Mouse (Mus musculus) kidney, embryonic 15.5 days (tissue): ENCODE results near the gene Ube2b. TPM values are rescaled to one million over a fixed set of nuclear protein-coding genes. Genes with fewer than 3 reads are reported as not detected.

Experiments used
- ATAC-seq: fragments of 200-750 bp; cut with Nextera tagmentation; replicated peaks from 2 replicates; pipeline ENCODE4 v1.8.0; 2017; ENCODE audit warnings: moderate TSS enrichment; ENCODE audit not compliant: low FRiP score
- H3K27ac ChIP-seq: fragments of 300-500 bp; sonication (generic); 2 replicates; pipeline ENCODE4 v1.5.1; 2015; ENCODE audit warnings: mild to moderate bottlenecking, inconsistent platforms
- H3K27me3 ChIP-seq: fragments of 300-500 bp; sonication (generic); 2 replicates; pipeline ENCODE4 v1.6.1; 2015; ENCODE audit warnings: inconsistent platforms
- H3K36me3 ChIP-seq: fragments of 300-500 bp; sonication (generic); 2 replicates; pipeline ENCODE4 v1.6.1; 2015; ENCODE audit warnings: inconsistent platforms
- H3K4me1 ChIP-seq: fragments of 300-500 bp; sonication (generic); 2 replicates; pipeline ENCODE4 v1.6.1; 2015; ENCODE audit warnings: inconsistent platforms
- H3K4me2 ChIP-seq: fragments of 300-500 bp; sonication (generic); 2 replicates; pipeline ENCODE4 v1.6.1; 2015; ENCODE audit warnings: moderate library complexity, mild to moderate bottlenecking, inconsistent platforms
- H3K4me3 ChIP-seq: fragments of 300-500 bp; sonication (generic); replicated peaks from 2 replicates; pipeline ENCODE4 v1.5.1; 2015; ENCODE audit warnings: mild to moderate bottlenecking, inconsistent platforms
- H3K9ac ChIP-seq: fragments of 300-500 bp; sonication (generic); 2 replicates; pipeline ENCODE4 v1.6.1; 2015; ENCODE audit warnings: mild to moderate bottlenecking, inconsistent platforms
- H3K9me3 ChIP-seq: fragments of 300-500 bp; sonication (generic); replicated peaks from 2 replicates; pipeline ENCODE4 v1.6.1; 2016; ENCODE audit warnings: inconsistent platforms
- WGBS: fragments of 180-500 bp; shearing (Covaris S2); methylation state at CpG from one replicate; pipeline ENCODE4 v1.1.7; 2015; ENCODE audit warnings: mixed read lengths; 5-methylcytosine and 5-hydroxymethylcytosine counted together
- polyA plus RNA-seq: library from polyadenylated mRNA; unstranded; fragments of >200 nt; fragmentation: Nextera tagmentation; extraction: Ambion mirVana; gene quantifications from 2 replicates; pipeline ENCODE4 v1.2.1, GENCODE M21; 2015

Ube2b gene
- polyA plus RNA-seq, 1 experiment from 2014 or later: 211 TPM

GRCm38 (mm10) chr11:51944239-51944638, 56.3 kb downstream of the Ube2b start:
- Histone ChIP-seq H3K27ac (no peak overlapping the region), H3K4me3 (no peak overlapping the region), H3K9me3 (no peaks in the 10 kb centered on the region), H3K36me3 (no peaks in the 10 kb centered on the region), H3K4me2 (no peak overlapping the region), H3K4me1 (peaks cover 8% of the 10 kb centered on the region; the same call in 1 of the 2 replicates), H3K27me3 (0 out of 2 replicates have a peak, but pooled peaks cover 5% of the 10 kb centered on the region), H3K9ac (no peak overlapping the region)
- 86% methylated on average over 3 of the region's 3 CpGs for WGBS
- ATAC-seq: no peak

DNA sequence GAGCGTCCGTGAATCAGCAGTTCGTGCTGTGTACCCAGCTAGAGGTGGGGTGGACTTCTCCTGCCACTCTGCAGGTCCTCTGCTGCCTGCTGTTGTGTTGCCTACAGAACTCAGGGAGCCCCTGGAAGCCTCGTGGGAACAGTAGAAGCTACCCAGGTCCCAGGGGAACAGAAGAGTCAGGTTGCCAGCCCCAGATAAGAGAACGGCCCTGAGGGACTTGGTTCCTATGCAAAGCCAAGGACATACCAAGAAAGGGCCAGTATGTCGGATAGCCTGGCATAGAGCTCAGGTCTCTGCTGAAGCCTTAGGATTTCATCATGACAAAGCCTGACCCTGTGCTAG, 57.1 kb downstream of the Ube2b start:
- Histone ChIP-seq H3K9me3 (no peaks in the 10 kb centered on the region), H3K27ac (no peak overlapping the region), H3K36me3 (no peaks in the 10 kb centered on the region), H3K4me1 (peaks cover 11% of the 10 kb centered on the region; the same call in 1 of the 2 replicates), H3K4me2 (no peak overlapping the region), H3K4me3 (no peak overlapping the region), H3K9ac (no peak overlapping the region), H3K27me3 (0 out of 2 replicates have a peak, but pooled peaks cover 5% of the 10 kb centered on the region)
- no peak for ATAC-seq
- 53% methylated on average over 6 of the region's 6 CpGs for WGBS

- no peak overlapping the region for H3K27ac ChIP-seq
- no peak for ATAC-seq
- 60% methylated on average over 15 of the region's 15 CpGs for WGBS
These were observed 57.7 kb downstream of the Ube2b start for GRCm38 (mm10) chr11:51942602-51943499.

GRCm38 (mm10) chr11:51940511-51940955, 60.0 kb downstream of the Ube2b start:
- H3K9me3 ChIP-seq: no peaks in the 10 kb centered on the region
- H3K4me2 ChIP-seq: no peak overlapping the region
- H3K4me3 ChIP-seq: no peak overlapping the region
- ATAC-seq: no peak
- H3K36me3 ChIP-seq: no peaks in the 10 kb centered on the region
- H3K27ac ChIP-seq: no peak overlapping the region
- 55% methylated on average over 13 of the region's 13 CpGs for WGBS
- no peak overlapping the region for H3K9ac ChIP-seq
- H3K27me3 ChIP-seq: 0 out of 2 replicates have a peak, but pooled peaks cover 5% of the 10 kb centered on the region
- H3K4me1 ChIP-seq: peaks cover 11% of the 10 kb centered on the region; the same call in 1 of the 2 replicates

More at GRCm38 (mm10) chr11:51942602-51943499, 57.7 kb downstream of the Ube2b start:
- H3K27me3 ChIP-seq: 0 out of 2 replicates have a peak, but pooled peaks cover 5% of the 10 kb centered on the region
- H3K4me3 ChIP-seq: no peak overlapping the region
- no peaks in the 10 kb centered on the region for H3K36me3 ChIP-seq
- H3K4me2 ChIP-seq: no peak overlapping the region
- H3K9ac ChIP-seq: no peak overlapping the region
- peaks cover 11% of the 10 kb centered on the region; the same call in 1 of the 2 replicates for H3K4me1 ChIP-seq
- no peaks in the 10 kb centered on the region for H3K9me3 ChIP-seq

- Histone ChIP-seq H3K4me2 (no peak overlapping the region), H3K27ac (no peak overlapping the region), H3K4me3 (no peak overlapping the region), H3K4me1 (0 out of 2 replicates have a peak, but pooled peaks cover 11% of the 10 kb centered on the region), H3K27me3 (no peaks in the 10 kb centered on the region), H3K9me3 (no peaks in the 10 kb centered on the region), H3K36me3 (no peaks in the 10 kb centered on the region), H3K9ac (no peak overlapping the region)
- 64% methylated on average over 8 of the region's 8 CpGs for WGBS
- ATAC-seq: no peak
These were observed 61.0 kb downstream of the Ube2b start for GRCm38 (mm10) chr11:51939590-51939955.

GRCm38 (mm10) chr11:51938817-51939589, 61.6 kb downstream of the Ube2b start:
- no peak overlapping the region for H3K9ac ChIP-seq
- no peaks in the 10 kb centered on the region for H3K36me3 ChIP-seq
- no peak overlapping the region for H3K27ac ChIP-seq
- no peak overlapping the region for H3K4me2 ChIP-seq
- ATAC-seq: no peak
- H3K4me3 ChIP-seq: no peak overlapping the region
- H3K27me3 ChIP-seq: no peaks in the 10 kb centered on the region
- H3K4me1 ChIP-seq: 0 out of 2 replicates have a peak, but pooled peaks cover 11% of the 10 kb centered on the region
- WGBS: 81% methylated on average over 12 of the region's 12 CpGs
- H3K9me3 ChIP-seq: no peaks in the 10 kb centered on the region

- ATAC-seq: no peak
- Histone ChIP-seq H3K4me1 (0 out of 2 replicates have a peak, but pooled peaks cover 11% of the 10 kb centered on the region), H3K36me3 (no peaks in the 10 kb centered on the region), H3K27me3 (no peaks in the 10 kb centered on the region), H3K27ac (no peak overlapping the region), H3K9me3 (no peaks in the 10 kb centered on the region), H3K4me2 (no peak overlapping the region), H3K9ac (no peak overlapping the region), H3K4me3 (no peak overlapping the region)
- 43% methylated on average over 6 of the region's 6 CpGs for WGBS
These were observed 63.2 kb downstream of the Ube2b start for GRCm38 (mm10) chr11:51937361-51937781.

GRCm38 (mm10) chr11:51935636-51936434, 64.7 kb downstream of the Ube2b start:
- ATAC-seq: no peak
- Histone ChIP-seq H3K4me1 (0 out of 2 replicates have a peak, but pooled peaks cover 11% of the 10 kb centered on the region), H3K9ac (no peak overlapping the region), H3K27me3 (no peaks in the 10 kb centered on the region), H3K27ac (no peak overlapping the region), H3K9me3 (no peaks in the 10 kb centered on the region), H3K36me3 (no peaks in the 10 kb centered on the region), H3K4me3 (no peak overlapping the region), H3K4me2 (no peak overlapping the region)
- 56% methylated on average over 5 of the region's 5 CpGs for WGBS

Other genes with a start within 250 kb of the Ube2b start
- 14.3 and 15.3 TPM in 2 replicates for gene Sec24a, start 237.1 kb downstream of the Ube2b start, polyA plus RNA-seq
- gene Sar1b, start 237.1 kb downstream of the Ube2b start, polyA plus RNA-seq: 111 and 114 TPM in 2 replicates
- gene Jade2, start 143.1 kb downstream of the Ube2b start, polyA plus RNA-seq: 0.63 and 0.81 TPM in 2 replicates
- 95.7 and 96.9 TPM in 2 replicates for gene Cdkn2aipnl, start 33.1 kb downstream of the Ube2b start, polyA plus RNA-seq
- 8.4 and 8.7 TPM in 2 replicates for gene Cdkl3, start 3.5 kb upstream of the Ube2b start, polyA plus RNA-seq
- 80.2 and 80.6 TPM in 2 replicates for gene Ppp2ca, start 97.9 kb upstream of the Ube2b start, polyA plus RNA-seq
- gene Olfr1373, start 144.8 kb upstream of the Ube2b start, polyA plus RNA-seq: not detected in 2 replicates
- not detected in 2 replicates for gene Olfr1371, start 213.2 kb upstream of the Ube2b start, polyA plus RNA-seq
- gene Skp1a, start 231.2 kb upstream of the Ube2b start, polyA plus RNA-seq: 790 and 863 TPM in 2 replicates